Mouse (Mus musculus) MEL (cell line): ENCODE measurements around the gene Epha6.

Experiments
- CHD1 ChIP-seq: IDR thresholded peaks from 2 replicates; pipeline ENCODE4 v1.6.1; 2012; ENCODE audit warnings: low read depth, mild to moderate bottlenecking, inconsistent platforms, low read length, improper control_type of control experiment
- CHD2 ChIP-seq: IDR thresholded peaks from 2 replicates; pipeline ENCODE4 v1.6.1; 2011; ENCODE audit warnings: low read length, improper control_type of control experiment
- CTCF ChIP-seq, 3 experiments: IDR thresholded peaks in 2 of 3; conservative IDR thresholded peaks in 1 of 3; 2 replicates each; pipeline ENCODE4 v1.5.1; 2011 to 2012; ENCODE audit warnings: low read length in 3 of 3, low read depth in 2 of 3, mild to moderate bottlenecking in 2 of 3, improper control_type of control experiment in 1 of 3, inconsistent platforms in 1 of 3, mixed read lengths in 1 of 3, moderate library complexity in 1 of 3; ENCODE audit not compliant: control insufficient read depth in 1 of 3, insufficient read depth in 1 of 3, poor library complexity in 1 of 3, severe bottlenecking in 1 of 3
- E2F4 ChIP-seq: IDR thresholded peaks from 2 replicates; pipeline ENCODE4 v1.6.1; 2011; ENCODE audit warnings: low read depth, low read length, improper control_type of control experiment, borderline replicate concordance
- EP300 ChIP-seq, 2 experiments: IDR thresholded peaks; 2 replicates each; pipeline ENCODE4 v1.6.1; 2011; ENCODE audit warnings: improper control_type of control experiment in 2 of 2, low read length in 2 of 2, low read depth in 1 of 2, mild to moderate bottlenecking in 1 of 2
- GABPA ChIP-seq: IDR thresholded peaks from 2 replicates; pipeline ENCODE4 v1.6.1; 2012; ENCODE audit warnings: low read depth, mild to moderate bottlenecking, inconsistent platforms, low read length, improper control_type of control experiment, moderate library complexity
- HCFC1 ChIP-seq: IDR thresholded peaks from 2 replicates; pipeline ENCODE4 v1.6.1; 2012; ENCODE audit warnings: low read depth, mild to moderate bottlenecking, inconsistent platforms, low read length, improper control_type of control experiment, moderate library complexity
- MYC ChIP-seq: IDR thresholded peaks from 2 replicates; pipeline ENCODE4 v1.6.1; 2011; ENCODE audit warnings: low read depth, mild to moderate bottlenecking, low read length, improper control_type of control experiment, moderate library complexity
- POLR2A ChIP-seq, 2 experiments: IDR thresholded peaks; 2 replicates each; pipeline ENCODE4 v1.6.1; 2011 to 2012; ENCODE audit warnings: low read length in 2 of 2, mild to moderate bottlenecking in 2 of 2, control low read depth in 1 of 2, improper control_type of control experiment in 1 of 2, low read depth in 1 of 2, moderate library complexity in 1 of 2; ENCODE audit not compliant: control insufficient read depth in 1 of 2, insufficient read depth in 1 of 2, poor library complexity in 1 of 2
- SMC3 ChIP-seq: IDR thresholded peaks from 2 replicates; pipeline ENCODE4 v1.6.1; 2011; ENCODE audit warnings: low read depth, low read length, improper control_type of control experiment
- ZC3H11A ChIP-seq: IDR thresholded peaks from 2 replicates; pipeline ENCODE4 v1.6.1; 2012; ENCODE audit warnings: low read depth, mild to moderate bottlenecking, inconsistent platforms, low read length, improper control_type of control experiment

DNA sequence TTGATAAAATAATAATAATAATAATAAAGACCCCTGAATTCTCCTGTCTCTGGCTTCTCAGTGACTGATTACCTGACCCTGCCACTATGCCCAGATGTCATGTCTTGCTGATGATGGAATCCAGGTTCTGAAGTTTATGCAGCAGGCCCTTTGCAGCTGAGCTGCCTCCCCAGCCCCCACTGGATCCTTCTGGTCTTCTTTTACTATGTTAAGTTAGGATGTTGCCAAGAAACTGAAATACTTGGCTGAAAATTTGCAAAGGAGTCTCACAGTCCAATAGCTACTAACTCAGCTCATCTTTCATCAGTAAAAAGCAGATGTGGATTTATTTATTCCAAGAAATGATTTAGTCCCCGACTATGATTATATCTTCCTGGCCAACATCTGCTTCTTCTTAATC is 861.7 kb downstream of the Epha6 start:
- TF ChIP-seq CHD2 (no peak), E2F4 (no peak), POLR2A (IDR thresholded peaks at IDR 0.05; ENCODE audit: control insufficient read depth in 1 of 2, insufficient read depth in 1 of 2, low read depth in 1 of 2, low read length in 2 of 2, poor library complexity in 1 of 2) (no peak), ZC3H11A (no peak), CTCF (IDR thresholded peaks at IDR 0.05 in 2 of 3, conservative IDR thresholded peaks at IDR 0.05 in 1 of 3; ENCODE audit: control insufficient read depth in 1 of 3, insufficient read depth in 1 of 3, low read depth in 2 of 3, low read length in 3 of 3, poor library complexity in 1 of 3, severe bottlenecking in 1 of 3) (no peak), CHD1 (no peak), EP300 (IDR thresholded peaks at IDR 0.05; ENCODE audit: low read depth in 1 of 2, low read length in 2 of 2) (no peak), HCFC1 (no peak), SMC3 (no peak), GABPA (no peak), MYC (no peak)
